Comparison of ENCODE assay signal across 11 mouse cellular contexts in the genomic region with DNA sequence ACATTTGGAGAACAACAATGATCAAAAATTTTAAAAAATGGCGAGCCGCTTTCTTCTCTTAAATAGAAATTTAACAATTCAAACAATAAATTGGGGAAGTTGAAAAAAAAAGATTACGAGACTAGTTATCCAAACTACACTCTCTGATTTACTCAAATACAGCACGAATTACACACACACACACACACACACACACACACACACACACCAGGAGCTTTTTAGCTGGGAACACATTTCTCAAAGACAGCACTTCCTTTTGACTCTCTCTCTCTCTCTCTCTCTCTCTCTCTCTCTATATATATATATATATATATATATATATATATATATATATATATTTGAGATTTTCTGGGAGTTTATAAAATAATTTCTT. TPM values are rescaled to one million over a fixed set of nuclear protein-coding genes. Genes with fewer than 3 reads are reported as not detected.
A peak's percentile ranks its signal among the peaks of the same experiment; 100 is the strongest.
DNase-seq lines count a peak whose midpoint lies in the region; ATAC-seq lines count a peak whose summit lies in the region.
"Had no signal": no experiment of that assay in that cellular context is flagged by ENCODE, and none has a peak within 500 bp of the region (broad histone marks: within the 10 kb centered on the region; RNA-seq: fewer than 3 reads in every experiment).

No protein-coding gene starts in this region.

- H3K4me3 ChIP-seq in heart, embryonic 15.5 days = peak overlapping the region; percentile 56
- H3K4me3 ChIP-seq in embryonic facial prominence, embryonic 13.5 days = peak overlapping the region; percentile 53
- H3K4me3 ChIP-seq in hindbrain, embryonic 16.5 days (ENCODE audit: low read length) = peak overlapping the region; percentile 47
- peak overlapping the region; percentile 50 for H3K4me3 ChIP-seq in midbrain, embryonic 13.5 days (replicated peaks)

- no peak overlapping the region for H3K27ac ChIP-seq in heart, embryonic 15.5 days
- peak overlapping the region; percentile 97 for H3K27ac ChIP-seq in embryonic facial prominence, embryonic 13.5 days
- peak overlapping the region; percentile 97 for H3K27ac ChIP-seq in hindbrain, embryonic 16.5 days (ENCODE audit: low read depth, low read length)
- peak overlapping the region; percentile 99 for H3K27ac ChIP-seq in midbrain, embryonic 13.5 days

- H3K4me1 ChIP-seq in heart, embryonic 15.5 days (replicated peaks) = peaks cover 15% of the 10 kb centered on the region
- H3K4me1 ChIP-seq in embryonic facial prominence, embryonic 13.5 days = peaks cover 19% of the 10 kb centered on the region
- peaks cover 5% of the 10 kb centered on the region; the same call in 1 of the 2 replicates for H3K4me1 ChIP-seq in hindbrain, embryonic 16.5 days (ENCODE audit: control insufficient read depth, insufficient read depth, low read depth, low read length)
- H3K4me1 ChIP-seq in midbrain, embryonic 13.5 days (replicated peaks) = peaks cover 33% of the 10 kb centered on the region

- no peaks in the 10 kb centered on the region for H3K36me3 ChIP-seq in heart, embryonic 15.5 days
- no peaks in the 10 kb centered on the region for H3K36me3 ChIP-seq in embryonic facial prominence, embryonic 13.5 days
- no peaks in the 10 kb centered on the region for H3K36me3 ChIP-seq in hindbrain, embryonic 16.5 days (ENCODE audit: control insufficient read depth, insufficient read depth, low read length)
- H3K36me3 ChIP-seq in midbrain, embryonic 13.5 days = no peaks in the 10 kb centered on the region

- intact Hi-C loops in heart, postnatal 36 days (cut with DNase I) = no loop called here

- no peaks in the 10 kb centered on the region for H3K9me3 ChIP-seq in heart, embryonic 15.5 days (replicated peaks)
- H3K9me3 ChIP-seq in embryonic facial prominence, embryonic 13.5 days = no peaks in the 10 kb centered on the region
- H3K9me3 ChIP-seq in hindbrain, embryonic 16.5 days (ENCODE audit: control insufficient read depth, low read length) = no peaks in the 10 kb centered on the region
- H3K9me3 ChIP-seq in midbrain, embryonic 13.5 days = no peaks in the 10 kb centered on the region

- DNase-seq in heart, postnatal 36 days = no peak
- no peak for DNase-seq in layer of hippocampus, postnatal 14 days (ENCODE audit: low spot score in 2 of 2)
- DNase-seq in left cerebral cortex, adult 9 months (ENCODE audit: low spot score in 2 of 2) = no peak
- DNase-seq in natural killer cell, adult 2 months (ENCODE audit: low spot score in 2 of 2) = no peak
- DNase-seq: thymus, adult 2 months had no signal

- WGBS in heart, embryonic 15.5 days = 30% methylated on average over 4 of the region's 4 CpGs
- 6% methylated on average over 4 of the region's 4 CpGs for WGBS in embryonic facial prominence, embryonic 13.5 days
- 22% methylated on average over 4 of the region's 4 CpGs for WGBS in hindbrain, embryonic 16.5 days
- WGBS in midbrain, embryonic 13.5 days = 7% methylated on average over 4 of the region's 4 CpGs

- no peak for ATAC-seq in heart, embryonic 15.5 days (replicated peaks; ENCODE audit: insufficient number of reproducible peaks, insufficient read depth, low FRiP score, low read depth)
- no peak for ATAC-seq in embryonic facial prominence, embryonic 13.5 days (ENCODE audit: insufficient number of reproducible peaks, insufficient read depth, low FRiP score, low TSS enrichment, low read depth)
- no peak for ATAC-seq in hindbrain, embryonic 16.5 days
- no peak for ATAC-seq in midbrain, embryonic 13.5 days

- H3K4me2 ChIP-seq in heart, embryonic 15.5 days = peak overlapping the region; percentile 87
- peak overlapping the region; percentile 76 for H3K4me2 ChIP-seq in embryonic facial prominence, embryonic 13.5 days
- H3K4me2 ChIP-seq in hindbrain, embryonic 16.5 days (ENCODE audit: low read length) = peak overlapping the region; percentile 85
- peak overlapping the region; percentile 73 for H3K4me2 ChIP-seq in midbrain, embryonic 13.5 days (replicated peaks)

- H3K9ac ChIP-seq in heart, embryonic 15.5 days = no peak overlapping the region
- H3K9ac ChIP-seq in embryonic facial prominence, embryonic 13.5 days = peak overlapping the region; percentile 91
- no peak overlapping the region for H3K9ac ChIP-seq in hindbrain, embryonic 16.5 days (ENCODE audit: low read depth, low read length)
- peak overlapping the region; percentile 90 for H3K9ac ChIP-seq in midbrain, embryonic 13.5 days (replicated peaks)

- peaks cover 31% of the 10 kb centered on the region for H3K27me3 ChIP-seq in heart, embryonic 15.5 days
- H3K27me3 ChIP-seq in embryonic facial prominence, embryonic 13.5 days = peaks cover 25% of the 10 kb centered on the region
- H3K27me3 ChIP-seq in hindbrain, embryonic 16.5 days (replicated peaks; ENCODE audit: control insufficient read depth, insufficient read depth, low read length) = no peaks in the 10 kb centered on the region
- peaks cover 28% of the 10 kb centered on the region for H3K27me3 ChIP-seq in midbrain, embryonic 13.5 days
- H3K27me3 ChIP-seq: CH12.LX had no signal

RNA-seq across cellular contexts. Expression of a gene that starts 5.9 kb away (rescaled TPM):
- polyA plus RNA-seq in heart, embryonic 15.5 days (2015; fragmentation: Nextera tagmentation; extraction: Ambion mirVana) = 0.34 and 0.91 TPM in 2 replicates
- total RNA-seq in heart, postnatal 36 days (2021) = under 1 TPM in 1 of 2 experiments, not detected in 1; 0.11 TPM
- polyA plus RNA-seq in embryonic facial prominence, embryonic 13.5 days (2015; fragmentation: Nextera tagmentation; extraction: Ambion mirVana) = 48.6 and 54.5 TPM in 2 replicates
- 160 TPM in 2 replicates for polyA plus RNA-seq in hindbrain, embryonic 16.5 days (2015; fragmentation: Nextera tagmentation; extraction: Ambion mirVana)
- polyA plus RNA-seq in midbrain, embryonic 13.5 days (2015; fragmentation: Nextera tagmentation; extraction: Ambion mirVana) = 157 and 181 TPM in 2 replicates
- total RNA-seq in layer of hippocampus, postnatal 14 days (2021) = under 1 TPM; 0.64 to 0.71 TPM
- total RNA-seq: CH12.LX; neutrophil, adult 5-6 weeks had no signal
- polyA plus RNA-seq: thymus, adult 2 months had no signal

Comparison
In these comparisons a context has a peak if more than half of its experiments do, and no peak if none do; other contexts are left out.
1. H3K9ac ChIP-seq: peak in embryonic facial prominence, embryonic 13.5 days (single experiment) and midbrain, embryonic 13.5 days (single experiment); none in heart, embryonic 15.5 days (single experiment) and hindbrain, embryonic 16.5 days (single experiment).
2. RNA of a gene that starts 5.9 kb away (polyA plus RNA-seq): 157 to 181 TPM in midbrain, embryonic 13.5 days, 160 TPM in hindbrain, embryonic 16.5 days and 48.6 to 54.5 TPM in embryonic facial prominence, embryonic 13.5 days; 0.34 to 0.91 TPM in heart, embryonic 15.5 days; every median in the first group is over 10 times any median in the second.
3. Peak in every context shown above with its lines, with median percentiles within 50 percentile points of each other: H3K4me2 ChIP-seq and H3K4me3 ChIP-seq.